Mouse (Mus musculus): ENCODE results near the gene Olfr288. TPM values are rescaled to one million over a fixed set of nuclear protein-coding genes. Genes with fewer than 3 reads are reported as not detected.

Gene Olfr288
- not detected in 2 replicates for polyA plus RNA-seq (2015; fragmentation: Nextera tagmentation; extraction: Ambion mirVana)

- no peak for DNase-seq (ENCODE audit: low spot score)
Observed at GRCm38 (mm10) chr15:98195442-98195841, at the start of gene Olfr288. Gene Olfr288 (minus strand): TSS chr15:98195542.

DNA sequence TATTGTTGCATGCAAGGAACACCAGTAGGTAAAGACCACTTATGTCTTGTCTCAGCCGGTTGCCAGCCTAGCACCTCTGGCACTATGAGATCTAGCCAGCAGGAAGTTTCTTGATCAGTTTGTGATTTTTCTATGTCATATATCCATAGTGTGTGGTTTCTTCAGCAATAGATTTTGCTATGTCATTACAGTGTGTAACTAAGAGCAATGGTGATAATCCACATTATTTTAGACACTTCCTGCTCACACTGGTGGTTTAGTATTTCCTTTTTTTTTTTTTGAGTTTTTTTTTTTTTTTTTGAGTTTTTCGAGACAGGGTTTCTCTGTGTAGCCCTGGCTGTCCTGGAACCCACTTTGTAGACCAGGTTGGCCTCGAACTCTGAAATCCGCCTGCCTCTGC is 40.1 kb upstream of the Olfr288 start:
- no peak for DNase-seq (ENCODE audit: low spot score)

DNA sequence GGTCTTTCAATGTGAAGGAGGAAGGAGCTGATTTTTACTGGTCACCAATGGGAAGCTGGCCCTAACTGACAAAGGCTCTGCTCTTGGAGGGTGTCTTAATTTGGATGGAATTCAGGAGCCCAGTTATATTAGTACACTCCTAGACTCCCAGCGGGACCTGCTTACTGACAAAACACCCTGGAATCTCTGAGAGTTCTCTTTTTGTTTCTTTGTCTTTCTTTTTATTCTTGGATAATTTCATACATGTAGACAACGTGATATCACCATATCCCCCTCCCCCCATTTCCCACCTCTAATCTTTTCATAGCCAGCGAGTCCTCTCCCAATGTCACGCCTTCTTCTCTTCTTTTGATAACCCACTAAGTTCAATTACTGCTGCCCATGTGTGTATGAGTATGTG is 39.0 kb upstream of the Olfr288 start, which contains the start of gene Olfr286:
Olfr286 (minus strand) TSS at position 101 of the 400 bp plus-strand sequence.
- DNase-seq (ENCODE audit: low spot score) = no peak

DNA sequence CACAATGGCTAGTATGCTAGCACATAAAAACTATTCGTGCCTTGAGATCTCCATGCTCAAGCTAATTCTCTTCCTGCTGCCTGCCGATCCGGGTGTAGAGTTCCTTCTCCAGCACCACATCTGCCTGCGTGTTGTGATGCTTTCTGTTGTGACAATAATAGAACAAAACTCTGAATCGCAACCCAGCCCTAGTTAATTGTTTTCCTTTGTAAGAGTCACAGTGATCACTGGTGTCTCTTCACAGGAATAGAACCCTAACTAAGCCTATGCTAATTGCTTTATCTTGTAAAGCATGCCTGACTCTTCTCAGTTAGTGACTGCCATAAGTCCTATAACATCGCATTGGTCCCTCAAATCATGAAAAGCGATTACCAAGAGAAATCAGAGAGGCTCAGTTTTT is 30.8 kb upstream of the Olfr288 start:
- DNase-seq (ENCODE audit: low spot score) = no peak

GRCm38 (mm10) chr15:98225610-98226009 is 30.3 kb upstream of the Olfr288 start:
- no peak for DNase-seq (ENCODE audit: low spot score)

GRCm38 (mm10) chr15:98222377-98222776 is 27.0 kb upstream of the Olfr288 start:
- DNase-seq (ENCODE audit: low spot score) = no peak

DNA sequence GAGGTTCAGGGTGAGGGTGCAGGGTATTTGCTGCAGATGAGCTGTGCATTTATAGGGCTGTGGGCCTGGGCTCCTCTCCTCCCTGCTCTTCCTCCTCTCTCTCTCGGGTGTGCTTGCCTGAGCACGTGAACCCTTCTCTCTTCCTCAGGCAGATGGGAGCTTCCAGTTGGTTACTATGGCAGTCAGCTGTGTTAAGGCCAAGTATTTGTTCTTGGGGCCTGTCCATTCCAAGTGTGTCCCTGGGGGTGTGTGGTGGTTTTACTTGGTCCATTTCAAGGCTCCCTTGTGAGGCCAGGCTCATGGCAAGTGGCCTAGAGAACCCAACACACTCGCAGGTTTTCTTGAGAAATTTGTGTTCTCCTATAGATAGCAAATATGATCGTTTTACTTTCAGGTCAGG is 25.5 kb upstream of the Olfr288 start, which contains the start of the genes Gm44579 and Olfr287:
Gm44579 (minus strand) TSS at position 101 of the 400 bp plus-strand sequence.
Olfr287 (minus strand) TSS at position 180 of the 400 bp plus-strand sequence.
- DNase-seq (ENCODE audit: low spot score) = no peak

- DNase-seq (ENCODE audit: low spot score) = no peak
Observed at GRCm38 (mm10) chr15:98214130-98214529, 18.8 kb upstream of the Olfr288 start.

DNA sequence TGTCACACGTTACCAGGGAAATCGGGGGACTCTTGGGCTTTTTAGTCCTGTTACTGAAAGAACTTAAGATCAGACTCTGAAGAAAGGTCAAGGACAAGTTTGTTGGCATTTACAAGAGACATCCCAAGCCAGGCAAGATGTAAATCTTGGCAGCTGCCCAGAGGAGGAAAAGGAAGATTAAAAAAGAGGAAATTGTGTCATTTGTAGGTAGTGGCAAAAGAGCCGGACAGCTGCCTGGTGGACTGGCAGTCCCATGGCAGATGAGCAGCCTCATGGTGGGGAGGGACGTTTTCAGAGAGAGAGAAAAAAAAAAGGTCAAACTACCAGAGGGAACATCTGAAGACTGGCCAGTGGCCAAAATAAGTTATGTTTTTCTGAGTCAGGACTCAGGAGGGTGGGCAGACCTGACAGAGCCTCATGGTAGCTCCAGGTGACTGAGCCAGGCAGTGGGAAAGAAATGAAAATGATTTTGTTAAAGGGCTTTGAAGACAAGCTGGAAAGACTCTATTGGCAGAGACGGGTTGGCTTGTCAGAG is 18.1 kb upstream of the Olfr288 start:
- no peak for DNase-seq (ENCODE audit: low spot score)

- no peak for DNase-seq (ENCODE audit: low spot score)
Observed at GRCm38 (mm10) chr15:98209676-98210075, 14.3 kb upstream of the Olfr288 start.

- no peak for DNase-seq (ENCODE audit: low spot score)
Observed at GRCm38 (mm10) chr15:98184456-98184855, 10.9 kb downstream of the Olfr288 start.

DNA sequence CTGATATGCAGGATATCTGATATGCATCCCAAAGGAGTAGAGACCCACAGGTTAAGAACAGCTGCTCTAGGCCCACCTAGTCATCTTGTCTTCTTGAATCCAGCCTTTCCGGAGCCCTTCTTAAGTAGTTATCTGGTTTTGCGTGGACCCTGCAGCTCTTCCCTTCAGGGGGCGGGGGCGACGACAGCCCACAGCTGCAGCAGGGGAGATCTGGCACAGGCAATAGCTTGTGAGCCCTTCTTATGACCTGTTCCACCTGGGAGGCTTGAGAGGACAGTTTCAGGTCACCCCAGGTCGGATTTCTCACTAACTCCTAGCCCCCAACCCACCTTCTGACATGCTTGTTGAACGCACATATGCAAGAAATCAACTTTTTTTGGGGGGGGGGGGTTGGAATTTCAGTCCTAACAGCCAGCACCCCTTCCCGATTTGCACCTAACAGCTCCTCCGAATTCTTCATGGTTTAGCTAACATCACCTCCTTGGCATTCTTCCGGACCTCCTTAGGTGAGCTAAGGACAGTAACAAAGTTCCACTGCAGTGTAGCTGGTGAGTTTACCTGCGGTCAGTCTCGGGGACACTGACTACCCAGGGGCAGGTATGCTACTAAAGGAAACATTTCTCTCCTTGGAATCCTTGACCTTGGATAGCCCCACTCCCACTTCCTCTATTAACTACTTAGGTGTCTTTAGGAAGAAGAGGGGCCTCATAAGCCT is 13.3 kb downstream of the Olfr288 start:
- DNase-seq (ENCODE audit: low spot score) = no peak

DNA sequence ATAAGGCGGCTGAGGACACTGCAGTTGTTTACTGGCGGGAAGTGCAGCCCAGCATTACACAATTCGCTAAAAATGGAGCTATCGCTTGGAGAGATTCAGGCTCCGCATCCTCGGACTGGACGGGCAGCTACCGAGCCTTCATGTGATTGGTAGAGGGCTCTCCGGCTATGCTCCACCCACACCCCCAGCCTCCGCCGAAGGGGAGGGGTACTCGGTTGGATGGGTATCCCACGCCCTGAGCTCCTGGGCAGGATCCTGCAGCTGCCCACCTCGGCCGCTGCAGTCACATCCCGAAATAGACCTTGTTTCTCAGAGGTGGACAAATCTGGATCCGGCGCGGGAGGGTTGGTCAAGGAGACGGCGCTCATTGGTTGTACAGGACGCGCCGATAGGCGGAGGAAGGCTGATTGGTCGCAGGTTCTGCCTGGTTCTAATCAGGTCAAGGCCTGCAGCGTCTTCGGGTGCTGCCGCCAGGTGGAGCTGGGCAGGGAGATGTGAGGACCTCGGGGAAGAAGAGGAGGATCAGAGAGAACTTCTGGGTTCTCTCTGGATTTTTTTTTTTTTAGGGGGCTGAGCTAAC is 14.1 kb downstream of the Olfr288 start:
- DNase-seq (ENCODE audit: low spot score) = peak; percentile 74

GRCm38 (mm10) chr15:98180567-98181131 is 14.7 kb downstream of the Olfr288 start:
- DNase-seq (ENCODE audit: low spot score) = peak; percentile 3

DNA sequence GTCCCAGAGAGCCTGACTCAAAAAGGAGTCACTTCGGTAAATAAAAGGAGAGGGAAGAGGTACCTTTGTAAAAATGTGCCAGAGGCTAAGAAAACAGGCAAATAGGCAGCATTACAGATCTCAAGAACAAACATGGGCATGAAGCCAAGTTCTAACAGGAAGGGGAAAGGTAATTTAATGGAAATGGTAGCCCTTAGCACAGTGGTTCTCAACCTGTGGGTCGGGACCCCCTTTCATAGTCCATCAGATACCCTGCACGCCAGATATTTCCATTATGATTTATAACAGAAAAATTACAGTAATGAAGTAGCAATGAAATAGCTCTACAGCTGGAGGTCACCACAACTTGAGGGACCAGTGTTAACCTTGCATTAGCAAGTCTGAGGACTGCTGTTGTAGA is 18.0 kb downstream of the Olfr288 start:
- DNase-seq (ENCODE audit: low spot score) = no peak

DNA sequence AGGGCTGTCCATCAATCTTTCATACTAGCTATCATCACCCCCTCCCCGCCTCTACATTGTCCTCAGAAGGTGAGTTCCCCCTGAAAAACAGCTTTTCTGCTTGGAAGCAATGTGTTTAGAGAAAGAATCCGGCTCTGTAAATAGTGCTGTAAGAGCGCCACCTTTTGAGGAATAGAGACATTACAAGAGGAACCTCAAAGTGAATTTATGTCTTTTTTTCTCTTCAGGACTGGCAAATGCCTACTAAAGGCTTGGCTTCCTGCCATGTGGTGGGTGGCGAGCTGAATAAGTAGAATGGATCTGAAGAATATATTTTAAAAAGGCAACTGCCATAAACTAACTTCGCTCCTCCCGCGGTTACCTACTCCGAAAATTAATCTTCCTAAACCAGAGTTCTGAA is 21.5 kb downstream of the Olfr288 start:
- peak; percentile 63 for DNase-seq (ENCODE audit: low spot score)

DNA sequence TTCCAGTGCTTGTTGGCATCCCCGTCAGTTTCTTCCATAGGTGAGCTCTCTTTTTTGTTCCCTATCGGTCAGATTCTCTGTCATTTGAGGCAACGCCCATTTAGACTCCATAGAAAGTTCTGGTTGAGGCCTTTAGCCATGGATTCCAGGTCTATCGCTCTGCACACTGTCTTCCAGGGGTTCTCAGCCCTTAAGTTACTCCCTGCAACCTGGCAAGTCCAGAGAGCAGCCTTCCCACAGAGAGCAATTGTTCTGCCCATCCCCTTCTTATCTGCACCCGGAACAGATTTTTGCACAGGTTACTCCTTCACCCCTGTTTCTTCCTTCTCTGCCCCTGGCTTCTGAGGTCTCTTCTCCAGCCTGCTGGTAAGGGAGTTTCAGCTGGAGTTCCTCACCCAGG is 23.2 kb downstream of the Olfr288 start:
- DNase-seq (ENCODE audit: low spot score) = no peak

- DNase-seq (ENCODE audit: low spot score) = no peak
Observed at GRCm38 (mm10) chr15:98170917-98171316, 24.4 kb downstream of the Olfr288 start.

DNA sequence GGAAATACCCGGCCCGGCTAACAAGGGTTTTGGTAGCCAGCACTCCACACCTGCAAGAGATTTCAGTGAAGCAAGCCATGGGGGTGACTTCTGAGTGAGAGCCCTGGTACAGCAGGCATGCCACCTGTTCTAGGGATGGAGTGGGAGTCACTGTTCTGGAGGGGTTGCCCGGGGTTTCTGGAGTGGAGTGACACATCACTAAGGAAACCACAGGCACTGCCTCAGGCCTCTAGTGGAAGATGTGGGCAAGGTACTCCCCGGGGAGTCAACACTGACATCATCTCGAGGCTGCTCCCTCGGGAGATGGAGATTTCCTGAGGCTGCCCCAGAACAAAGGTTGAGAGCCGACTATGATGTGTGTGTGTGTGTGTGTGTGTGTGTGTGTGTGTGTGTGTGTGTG is 25.0 kb downstream of the Olfr288 start:
- DNase-seq (ENCODE audit: low spot score) = no peak

DNA sequence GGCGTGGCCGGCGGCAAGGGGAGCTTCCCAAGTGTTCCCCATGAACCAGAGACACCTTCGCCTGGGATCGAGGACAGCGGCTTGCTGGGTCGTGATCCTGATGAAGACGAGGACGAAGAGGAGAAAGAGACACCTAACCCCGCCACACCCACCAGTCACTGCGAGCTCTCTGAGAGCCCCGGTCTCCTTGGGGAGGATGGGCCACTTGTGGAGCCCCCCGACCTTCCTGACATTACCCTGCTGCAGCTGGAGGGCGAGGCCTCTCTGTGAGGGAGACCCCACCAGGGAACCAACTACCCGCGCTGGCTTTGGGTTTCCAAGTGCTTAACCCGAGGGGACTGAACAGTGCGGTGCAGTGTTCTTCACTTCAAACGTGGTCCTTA is 26.7 kb downstream of the Olfr288 start:
- DNase-seq (ENCODE audit: low spot score) = no peak

GRCm38 (mm10) chr15:98167645-98168621 is 27.4 kb downstream of the Olfr288 start:
- DNase-seq (ENCODE audit: low spot score) = peak; percentile 87
